Mouse (Mus musculus): ENCODE measurements around the gene Krcc1.

DNA sequence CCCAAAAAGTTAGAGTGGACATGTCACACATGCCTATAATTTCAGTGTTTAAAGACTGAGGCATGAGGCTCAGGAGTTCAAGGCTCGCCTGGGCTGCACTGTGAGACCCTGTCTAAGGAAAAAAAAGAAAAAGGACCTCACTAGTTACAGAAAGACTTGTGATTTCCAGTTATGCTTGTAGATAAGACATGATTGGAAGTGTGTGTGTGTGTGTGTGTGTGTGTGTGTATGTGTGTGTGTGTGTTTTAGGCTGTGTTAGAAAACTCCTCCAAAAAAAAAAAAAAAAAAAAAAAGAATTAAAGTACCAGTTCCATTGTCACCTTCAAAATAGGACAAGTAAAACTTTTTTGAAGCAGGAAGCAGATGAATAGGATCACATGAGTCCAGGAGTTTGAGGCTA, 3.1 kb downstream of the Krcc1 start:
- TF ChIP-seq CTCF (IDR thresholded peaks at IDR 0.05; ENCODE audit: control insufficient read depth, insufficient read depth, low read length) (no peak), POLR2A (IDR thresholded peaks at IDR 0.05; ENCODE audit: borderline replicate concordance, control insufficient read depth, low read depth, low read length) (no peak)
